Mouse (Mus musculus) embryo, embryonic 11.5 days (tissue): ENCODE data around the gene Atp6v0e.

Experiments used
- DNase-seq: peaks from one replicate; pipeline ENCODE4 v3.0.0-alpha.2; 2012; ENCODE audit warnings: low read depth, low spot score

Gene Atp6v0e

GRCm38 (mm10) chr17:26640286-26640740, 22.7 kb upstream of the Atp6v0e start:
- DNase-seq = no peak

DNA sequence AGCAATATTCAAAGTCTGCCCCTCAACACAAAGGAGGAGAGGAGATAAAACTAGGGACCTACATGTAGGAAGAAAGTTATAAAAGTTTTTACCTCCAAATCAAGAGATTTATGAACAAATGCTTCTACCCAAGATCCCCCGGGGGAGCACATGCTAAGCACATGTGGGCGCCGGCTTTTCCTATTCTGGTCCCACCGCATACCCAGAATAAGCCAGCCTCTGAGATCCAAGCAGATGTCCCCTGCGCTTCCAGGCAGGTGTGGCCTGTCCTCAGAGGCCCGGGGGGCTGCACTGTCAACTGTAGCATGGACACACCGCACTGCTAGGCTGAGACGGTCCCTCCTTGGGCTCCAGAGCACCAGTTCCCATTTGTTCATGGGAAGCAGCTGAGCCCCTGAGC, 19.6 kb upstream of the Atp6v0e start:
- no peak for DNase-seq

DNA sequence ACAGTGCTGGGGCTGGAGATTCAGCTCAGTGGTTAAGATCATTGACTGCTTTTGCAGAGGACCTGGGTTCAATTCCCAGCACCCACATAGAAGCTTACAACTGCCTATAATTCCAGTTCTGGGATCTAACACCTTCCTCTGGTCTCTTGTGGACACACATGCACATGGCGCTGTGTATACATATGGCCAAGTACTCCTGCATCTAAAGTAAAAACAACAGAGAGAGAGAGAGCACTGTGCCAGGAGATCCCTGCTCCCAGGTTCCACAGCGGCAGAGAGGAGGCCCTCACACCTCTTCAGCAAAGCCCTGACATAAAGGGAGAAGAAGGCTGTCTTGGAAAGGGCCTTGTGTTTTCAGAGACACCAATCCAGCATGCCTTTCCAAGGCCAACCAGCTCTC, 19.0 kb upstream of the Atp6v0e start:
- no peak for DNase-seq

GRCm38 (mm10) chr17:26644509-26645410, 18.3 kb upstream of the Atp6v0e start:
- no peak for DNase-seq

GRCm38 (mm10) chr17:26645411-26645854, 17.6 kb upstream of the Atp6v0e start:
- DNase-seq = no peak

DNA sequence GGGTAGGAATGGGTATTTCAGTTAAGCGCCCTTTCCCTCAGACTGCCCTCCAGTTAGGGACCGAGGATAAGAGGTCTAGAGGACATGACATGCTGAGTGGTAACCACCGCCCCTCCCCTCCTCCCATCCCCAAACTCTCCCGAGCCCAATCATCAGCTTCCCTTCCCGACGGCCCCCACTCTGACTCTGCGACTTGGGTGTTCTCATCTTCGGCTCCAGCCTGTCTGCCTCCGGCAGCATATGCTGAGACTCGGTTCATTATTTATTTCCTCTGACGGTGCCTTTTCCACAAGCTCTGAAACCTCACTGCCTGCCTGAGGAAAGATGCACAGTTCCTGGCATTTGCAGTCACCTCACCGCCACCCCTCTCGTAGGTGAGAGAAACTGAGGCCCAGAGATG, 15.7 kb upstream of the Atp6v0e start:
- DNase-seq = no peak

DNA sequence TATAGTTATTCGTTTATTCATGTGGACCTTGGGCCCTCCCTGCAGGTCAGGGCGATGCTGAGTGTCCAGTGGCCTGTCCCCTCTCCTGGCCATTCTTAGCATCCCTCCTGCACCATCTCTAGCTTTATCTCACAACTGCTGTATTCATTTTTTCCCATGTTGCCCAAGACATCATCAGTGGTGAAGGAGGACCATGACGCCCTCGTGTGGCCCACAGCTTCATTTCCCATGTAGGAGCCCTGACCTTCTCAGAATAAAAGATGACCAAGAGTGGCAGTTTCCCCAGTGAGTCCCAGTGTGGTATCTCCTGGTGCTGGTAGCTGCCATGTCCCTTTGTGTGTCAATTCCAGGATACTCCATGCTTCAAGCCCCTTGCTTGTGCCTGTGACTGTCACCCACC, 13.5 kb upstream of the Atp6v0e start:
- DNase-seq = no peak

DNA sequence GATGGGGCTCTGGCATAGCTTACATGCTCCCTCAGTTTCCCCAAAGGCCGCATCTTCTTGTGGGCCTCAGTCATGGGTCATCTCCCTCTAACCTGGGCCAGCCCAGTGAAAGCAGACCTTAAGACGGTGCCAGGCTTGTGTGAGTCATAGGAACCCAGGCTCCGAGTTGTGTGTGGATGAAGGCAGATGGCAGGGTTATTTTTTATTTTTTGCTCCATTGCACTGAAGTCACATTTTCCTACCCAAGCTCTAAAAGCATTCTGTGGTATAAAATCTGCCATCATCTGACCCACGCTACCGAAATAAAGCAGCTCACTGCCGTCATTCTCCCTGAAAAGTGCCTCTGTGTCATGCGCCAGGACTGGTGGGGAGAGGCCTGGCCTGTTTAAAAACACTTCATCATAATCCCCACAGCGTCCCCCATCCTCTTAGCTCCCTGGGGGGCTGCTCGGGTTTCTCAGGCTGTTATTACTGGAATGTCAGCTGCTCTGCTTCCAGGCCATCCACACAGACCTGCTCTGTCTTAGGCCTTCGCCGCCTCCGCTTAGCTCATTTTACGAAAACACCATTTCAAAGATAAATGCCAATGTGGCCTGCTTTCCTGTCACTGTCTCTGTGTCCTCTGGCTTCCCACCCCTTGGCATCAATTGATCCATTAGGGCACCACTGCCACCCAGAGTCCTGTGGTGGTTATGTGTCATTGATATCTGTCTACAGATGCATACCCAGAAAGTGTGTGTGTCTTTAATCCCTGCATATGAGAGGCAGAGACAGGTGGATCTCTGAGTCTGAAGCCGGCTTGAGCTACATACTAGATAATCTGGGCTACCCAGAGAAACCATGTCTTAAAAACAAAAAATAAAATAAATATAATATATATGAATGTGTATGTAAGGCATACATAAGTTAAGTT, 12.3 kb upstream of the Atp6v0e start:
- no peak for DNase-seq

DNA sequence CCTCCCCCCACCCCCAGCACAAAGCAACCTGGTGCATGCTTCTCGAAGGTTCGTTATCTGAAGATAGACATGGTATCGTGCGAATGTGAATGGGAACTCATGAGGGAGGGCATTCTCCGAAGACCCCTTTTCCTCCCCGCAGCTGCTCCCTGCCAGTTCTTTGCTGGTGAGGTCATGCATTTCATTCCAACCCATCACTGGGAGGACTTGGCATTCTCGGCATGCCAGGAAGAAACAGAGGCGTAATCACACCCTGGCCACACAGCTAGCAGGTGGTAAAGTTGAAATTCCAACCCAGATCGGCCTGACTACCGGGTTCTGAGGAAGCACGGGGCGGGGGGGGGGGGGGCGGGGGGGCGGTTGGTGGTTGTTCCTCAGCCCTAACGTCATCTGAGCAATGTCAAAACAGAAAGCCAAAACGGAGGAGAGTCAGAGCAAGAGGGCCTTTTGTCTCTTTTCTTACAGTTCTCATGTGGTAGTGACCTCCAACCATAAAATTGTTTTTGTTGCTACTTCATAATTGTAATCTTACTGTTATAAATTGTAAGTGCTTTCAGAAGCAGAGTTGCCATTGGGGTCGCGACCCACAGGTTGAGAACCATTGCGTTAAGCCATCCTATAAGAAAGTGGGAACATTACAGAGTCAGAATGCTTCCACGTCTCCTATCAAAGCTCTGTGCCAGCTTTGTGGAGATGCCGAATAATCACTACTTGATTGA, 4.0 kb upstream of the Atp6v0e start:
- DNase-seq = no peak

GRCm38 (mm10) chr17:26659573-26659915, 3.5 kb upstream of the Atp6v0e start:
- DNase-seq = no peak

DNA sequence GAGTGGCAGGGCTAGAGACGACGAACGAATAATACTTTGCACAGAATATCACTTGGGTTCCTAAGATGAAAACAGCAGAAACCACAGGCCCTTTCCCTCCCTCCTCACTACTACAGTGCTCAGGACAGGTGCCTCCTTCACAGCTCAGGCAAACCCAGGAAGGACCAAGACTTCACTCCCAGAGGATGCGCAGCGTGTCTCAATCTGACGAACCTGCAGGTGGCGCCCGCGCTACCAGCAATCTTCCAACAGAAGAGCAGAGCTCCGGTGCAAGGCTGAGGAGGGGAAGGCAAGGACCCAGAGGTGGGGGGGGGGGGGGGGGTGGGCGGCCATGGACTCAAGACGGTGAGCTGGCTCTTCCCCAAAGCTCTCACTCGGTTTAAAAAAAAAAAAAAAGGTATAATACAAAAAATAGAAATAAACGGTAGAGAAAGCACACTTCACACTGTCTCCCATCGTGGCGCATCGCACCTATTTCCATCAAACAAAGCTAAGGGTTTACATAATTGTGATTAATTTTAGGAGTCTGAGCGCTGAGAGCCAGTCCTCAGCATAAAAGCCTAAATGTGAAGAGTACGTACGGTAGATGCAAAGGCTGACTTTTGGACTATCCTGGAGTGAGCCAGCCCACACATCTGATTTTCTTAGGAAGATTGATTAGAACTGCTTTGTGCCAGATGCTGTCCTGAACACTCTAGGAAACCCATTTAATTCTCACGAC, 2.7 kb upstream of the Atp6v0e start:
- peak; percentile 54 for DNase-seq

DNA sequence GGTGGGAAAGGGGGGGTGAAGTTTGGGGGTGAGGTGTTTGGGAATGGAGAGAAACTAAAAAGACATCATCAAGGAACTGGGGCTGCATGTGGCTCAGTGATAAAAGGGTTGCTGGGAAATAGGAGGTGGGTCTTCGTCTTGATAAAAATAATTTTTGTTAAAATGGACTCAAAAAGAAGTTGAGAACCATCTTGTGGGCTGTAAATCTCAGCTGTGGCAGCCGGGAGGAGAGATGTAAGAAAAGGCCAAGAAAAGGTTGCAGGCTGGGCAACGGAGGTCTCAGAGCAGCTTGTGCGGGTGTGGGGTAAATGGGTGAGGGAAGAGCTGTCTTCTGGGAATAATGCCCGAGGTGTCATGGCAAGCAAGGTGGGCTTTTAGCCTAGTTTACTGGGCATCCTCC, 827 bp upstream of the Atp6v0e start:
- no peak for DNase-seq

GRCm38 (mm10) chr17:26665600-26665999, 2.6 kb downstream of the Atp6v0e start:
- DNase-seq = no peak

- no peak for DNase-seq
These were observed 8.2 kb downstream of the Atp6v0e start for GRCm38 (mm10) chr17:26671268-26671667.

- DNase-seq = no peak
These were observed 12.8 kb downstream of the Atp6v0e start for GRCm38 (mm10) chr17:26675845-26676244.

GRCm38 (mm10) chr17:26676252-26676615, 13.2 kb downstream of the Atp6v0e start:
- DNase-seq = peak; percentile 84

- no peak for DNase-seq
These were observed 13.8 kb downstream of the Atp6v0e start for GRCm38 (mm10) chr17:26676616-26677376.

GRCm38 (mm10) chr17:26677711-26678637, 14.9 kb downstream of the Atp6v0e start:
- no peak for DNase-seq

DNA sequence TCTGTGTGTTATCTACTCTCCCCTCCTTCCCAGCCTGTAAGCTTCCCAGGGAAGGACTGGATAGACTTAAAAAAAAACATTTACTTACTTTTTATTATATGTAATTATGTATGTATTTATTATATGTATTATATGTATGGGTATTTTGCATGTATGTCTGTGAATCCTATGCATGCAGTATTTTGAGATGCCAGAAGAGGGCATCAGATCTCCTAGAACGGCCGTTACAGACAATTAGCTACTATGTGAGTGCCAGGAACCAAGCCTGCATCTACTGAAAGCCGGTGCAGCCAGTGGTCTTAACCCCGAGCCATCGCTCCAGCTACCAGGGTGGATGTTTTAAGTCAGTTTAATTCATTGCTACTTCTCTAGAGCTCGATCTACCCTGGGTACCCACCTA, 18.2 kb downstream of the Atp6v0e start:
- no peak for DNase-seq
